Mouse (Mus musculus) spleen, adult 2 months (tissue): ENCODE data around the gene Tmem131l.

Experiments
- CTCF ChIP-seq: fragments of 200-500 bp; IDR thresholded peaks from 2 replicates; pipeline ENCODE4 v1.5.1; 2011; ENCODE audit warnings: mild to moderate bottlenecking, inconsistent platforms; ENCODE audit not compliant: insufficient read depth, insufficient read length, insufficient replicate concordance; ENCODE audit errors: extremely low read depth
- POLR2A ChIP-seq: fragments of 200-500 bp; IDR thresholded peaks from 2 replicates; pipeline ENCODE4 v1.6.1; 2011; ENCODE audit warnings: low read depth, low read length, inconsistent platforms

- TF ChIP-seq CTCF (no peak), POLR2A (no peak)
Measured at GRCm38 (mm10) chr3:83938871-83939270, 101.1 kb downstream of the Tmem131l start.
